Mouse (Mus musculus) 3134 (cell line): ENCODE measurements around the gene Fam129c.

Experiments used
- DNase-seq: peaks from one replicate; pipeline ENCODE4 v3.0.0-alpha.2; 2011; ENCODE audit warnings: low spot score; ENCODE audit not compliant: insufficient read length; ENCODE audit errors: extremely low read depth

Gene Fam129c

DNA sequence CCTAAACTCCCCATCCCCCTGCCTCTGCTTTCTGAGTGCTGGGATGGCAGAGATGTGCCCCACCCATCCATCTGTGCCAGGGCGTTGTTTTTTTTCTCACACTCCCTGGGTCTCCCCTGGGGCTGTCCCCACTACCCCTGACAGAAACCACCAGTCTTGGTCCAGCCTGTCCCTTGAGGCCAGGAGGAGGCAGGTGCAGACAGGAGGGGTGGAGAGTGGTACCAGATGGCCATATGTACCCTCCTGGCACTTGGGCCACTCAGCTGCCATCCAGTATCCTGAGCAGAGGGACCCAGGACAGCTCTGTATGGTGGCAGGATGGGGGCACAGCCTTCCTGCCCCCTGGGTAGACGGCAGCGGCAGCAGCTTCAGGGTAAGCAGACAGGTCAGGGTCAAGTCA is at the start of gene Fam129c:
Gene Fam129c (plus strand): TSS at position 198 of the 400 bp plus-strand sequence.
- DNase-seq: no peak

DNA sequence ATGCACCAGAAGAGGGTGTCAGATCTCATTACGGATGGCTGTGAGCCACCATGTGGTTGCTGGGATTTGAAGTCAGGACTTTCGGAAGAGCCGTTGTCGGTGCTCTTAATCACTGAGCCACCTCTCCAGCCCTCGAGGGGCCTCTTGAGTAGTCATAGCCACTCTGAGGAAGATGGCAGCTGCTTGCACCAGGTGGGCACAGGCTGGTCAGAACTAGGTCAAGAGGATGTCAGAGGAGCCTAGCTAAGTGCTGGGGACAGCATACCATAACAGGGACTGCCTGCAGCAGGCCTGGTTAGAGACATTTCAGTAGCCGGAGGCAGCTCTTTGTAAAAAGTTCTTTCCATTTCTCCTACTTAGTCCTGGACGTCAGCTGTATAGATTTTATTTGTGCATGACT is 46.7 kb upstream of the Fam129c start:
- DNase-seq: no peak

DNA sequence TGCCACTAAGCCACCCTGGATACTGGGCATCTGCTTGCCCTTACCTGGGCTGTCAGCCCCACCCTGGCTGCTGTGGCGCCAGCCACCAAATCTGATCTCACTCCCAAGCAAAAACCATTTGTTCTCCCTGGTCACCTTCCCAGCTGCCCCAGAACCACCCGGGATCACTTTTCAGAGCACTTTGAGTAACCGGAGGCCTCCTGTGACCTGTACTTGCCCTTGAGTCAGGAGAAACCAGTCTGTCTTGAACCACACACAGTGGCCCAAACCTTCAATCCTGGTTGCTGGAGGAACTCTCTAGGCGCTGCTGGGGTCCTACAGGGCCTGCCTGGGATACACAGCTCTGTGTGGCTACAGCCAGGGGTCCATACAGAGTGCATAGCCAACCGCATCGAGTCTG is 44.7 kb upstream of the Fam129c start:
- no peak for DNase-seq

DNA sequence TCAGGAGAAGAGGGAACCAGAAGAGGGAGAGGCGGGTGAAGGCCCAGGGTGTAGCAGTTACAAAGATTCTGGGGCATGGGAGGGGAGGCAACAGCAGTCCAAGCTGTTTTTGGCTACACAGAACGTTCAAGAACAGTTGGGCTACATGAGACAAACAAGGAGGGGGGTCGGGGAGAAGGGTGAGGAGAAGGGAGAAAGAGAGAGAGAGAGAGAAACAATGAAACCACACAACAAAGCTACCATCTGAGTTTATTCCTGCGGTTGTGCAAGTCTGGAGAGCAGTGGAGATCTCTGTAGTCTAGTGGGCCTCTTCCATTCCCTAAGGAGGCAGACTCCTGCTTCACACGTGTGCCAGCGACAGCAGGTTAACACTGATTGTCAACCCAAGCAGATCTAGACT is 43.4 kb upstream of the Fam129c start:
- DNase-seq: no peak

DNA sequence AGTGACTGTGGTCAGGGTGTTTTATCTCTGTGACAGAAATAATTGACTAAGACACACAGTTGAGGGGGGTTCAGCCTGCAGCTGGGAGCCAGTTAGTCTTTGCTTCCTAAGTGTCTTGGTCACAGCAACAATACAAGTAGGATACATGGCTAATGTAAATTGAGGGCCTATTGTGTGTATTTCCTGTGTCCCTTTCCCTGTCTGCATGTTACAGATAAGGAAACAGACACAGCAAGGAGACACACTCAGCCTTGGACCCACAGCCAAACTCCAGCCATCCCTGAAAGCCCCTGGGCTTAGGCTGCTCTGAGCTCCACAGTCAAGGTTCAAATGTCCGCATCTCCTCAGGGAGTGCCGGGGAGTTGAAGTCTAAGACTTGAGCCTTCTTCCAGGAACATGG is 42.8 kb upstream of the Fam129c start:
- DNase-seq: no peak

- DNase-seq: no peak
These were observed 39.1 kb upstream of the Fam129c start, which contains the start of gene Tmem221 for GRCm38 (mm10) chr8:71558071-71558957. Gene Tmem221, minus strand, starts transcription at chr8:71558871.

DNA sequence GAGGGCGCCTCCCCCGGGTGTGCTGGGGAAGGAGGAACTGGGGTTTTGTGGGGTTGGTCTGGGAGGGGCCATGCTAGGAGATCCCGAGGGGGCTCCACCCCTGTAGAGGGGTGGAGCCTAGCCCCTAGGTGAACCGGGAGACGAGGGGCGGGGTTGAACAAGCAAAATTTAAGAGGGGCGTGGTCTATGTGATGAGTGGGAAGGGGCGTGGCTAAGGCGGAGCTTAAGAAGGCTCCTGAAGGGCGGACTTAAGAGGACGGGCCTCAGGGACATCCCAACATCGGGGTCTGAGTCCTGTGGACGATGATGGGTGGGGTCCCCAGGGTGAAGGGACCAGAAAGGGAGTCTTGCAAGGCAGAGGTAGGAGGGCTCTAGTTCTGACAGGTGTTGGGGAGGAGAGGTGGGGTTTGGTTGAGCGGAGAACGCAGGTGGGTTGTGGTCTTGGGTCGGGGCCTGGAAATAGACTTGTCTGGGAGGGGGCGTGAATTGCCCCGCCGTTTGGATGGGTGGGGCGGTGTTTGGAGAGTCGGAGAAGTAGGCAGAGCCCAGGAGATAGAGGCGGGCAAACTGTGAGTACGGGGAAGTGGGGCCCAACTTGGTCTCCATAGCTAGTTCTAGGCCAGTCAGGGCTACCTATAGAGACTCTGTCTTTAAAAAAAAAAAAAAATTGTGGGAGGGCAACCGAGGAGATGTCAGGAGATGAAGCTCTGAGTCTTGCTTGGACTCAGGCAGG is 38.3 kb upstream of the Fam129c start:
- no peak for DNase-seq

- no peak for DNase-seq
These were observed 37.4 kb upstream of the Fam129c start for GRCm38 (mm10) chr8:71560071-71560470.

GRCm38 (mm10) chr8:71560765-71561164 is 36.7 kb upstream of the Fam129c start:
- no peak for DNase-seq

DNA sequence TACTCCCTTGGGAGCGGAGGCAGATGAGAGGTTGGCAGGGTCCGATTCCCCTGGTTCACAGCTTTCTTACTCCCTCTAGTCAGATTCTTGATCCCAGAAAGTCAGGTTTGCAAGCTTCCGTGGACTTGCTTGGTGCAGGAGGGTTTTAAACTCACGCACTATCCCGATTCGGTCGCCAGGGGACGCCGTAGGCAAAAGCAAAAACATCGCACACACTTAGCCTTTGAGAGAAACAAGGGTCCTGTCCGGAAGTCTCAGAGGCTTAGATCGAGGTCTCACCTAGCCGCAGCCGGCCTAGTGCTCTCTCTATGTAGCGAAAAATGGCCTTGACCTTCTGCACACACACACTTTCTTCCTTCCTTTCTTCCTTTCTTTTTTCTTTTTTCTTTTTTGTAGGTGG is 36.0 kb upstream of the Fam129c start:
- peak; percentile 70 for DNase-seq

GRCm38 (mm10) chr8:71562751-71563150 is 34.7 kb upstream of the Fam129c start:
- DNase-seq: peak; percentile 54

GRCm38 (mm10) chr8:71563992-71564391 is 33.5 kb upstream of the Fam129c start:
- no peak for DNase-seq

DNA sequence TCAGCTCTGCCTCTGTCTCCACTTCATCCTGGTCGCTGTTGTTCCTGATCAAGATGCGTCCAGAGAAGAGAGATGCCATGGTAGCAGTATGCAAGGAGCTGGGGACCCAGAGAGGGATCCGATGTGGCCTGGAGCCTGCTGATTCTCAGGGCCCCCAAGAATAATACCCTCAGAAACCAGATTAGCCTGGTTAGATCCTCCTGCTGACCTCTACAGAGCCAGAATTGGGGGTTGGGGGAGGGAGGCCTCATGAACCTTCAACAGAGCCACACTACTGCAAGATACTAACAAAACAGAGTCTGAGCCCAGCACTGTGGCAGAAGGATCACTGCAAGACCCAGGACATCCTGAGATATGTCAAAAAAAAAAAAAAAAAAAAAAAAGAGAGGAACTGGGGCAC is 30.9 kb upstream of the Fam129c start, which contains the start of gene Nxnl1:
Gene Nxnl1 (minus strand): TSS at position 101 of the 400 bp plus-strand sequence.
- DNase-seq: no peak

DNA sequence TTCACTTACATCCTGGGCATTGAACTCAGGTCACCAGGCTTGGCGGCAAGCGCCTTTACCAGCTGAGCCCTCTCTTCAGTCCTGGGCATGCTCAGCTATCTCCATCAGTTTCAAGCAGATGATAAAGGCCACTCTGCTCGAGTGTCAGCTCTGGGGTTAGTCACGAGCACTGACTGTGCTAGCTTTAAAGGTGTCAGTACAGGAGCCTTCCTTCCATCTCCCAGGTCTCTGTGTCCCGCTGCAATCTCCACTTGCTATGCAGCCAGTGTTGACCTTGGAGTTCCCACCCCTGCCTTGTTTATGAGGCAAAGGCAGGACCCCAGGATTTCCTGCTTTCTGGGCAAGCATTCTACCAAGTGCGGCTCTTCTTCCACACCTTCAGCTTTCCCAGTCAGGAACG is 29.9 kb upstream of the Fam129c start:
- DNase-seq: no peak

- DNase-seq: no peak
These were observed 29.0 kb upstream of the Fam129c start, which contains the start of gene Slc27a1 for GRCm38 (mm10) chr8:71568387-71568937. Gene Slc27a1, plus strand, starts transcription at chr8:71568882.

DNA sequence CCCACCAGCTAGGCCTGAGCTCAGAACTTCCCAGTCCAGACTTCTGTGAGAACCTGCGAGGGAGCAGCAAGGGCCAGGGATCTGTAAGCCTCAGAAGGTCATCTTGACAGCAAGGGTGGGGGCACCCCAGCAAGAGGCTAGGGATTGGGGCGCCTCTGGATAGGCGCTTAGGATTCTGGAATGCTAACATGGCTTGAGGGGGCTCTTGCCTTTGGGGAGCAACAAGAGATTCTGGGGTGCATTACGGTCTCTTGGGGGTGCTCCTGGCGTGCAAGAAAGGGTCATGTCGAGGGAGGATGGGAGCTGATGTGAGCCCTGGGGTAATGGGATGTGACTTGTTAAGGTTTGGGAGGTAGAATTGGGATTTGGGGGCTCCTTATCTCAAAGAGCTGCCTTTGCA is 28.5 kb upstream of the Fam129c start:
- no peak for DNase-seq

DNA sequence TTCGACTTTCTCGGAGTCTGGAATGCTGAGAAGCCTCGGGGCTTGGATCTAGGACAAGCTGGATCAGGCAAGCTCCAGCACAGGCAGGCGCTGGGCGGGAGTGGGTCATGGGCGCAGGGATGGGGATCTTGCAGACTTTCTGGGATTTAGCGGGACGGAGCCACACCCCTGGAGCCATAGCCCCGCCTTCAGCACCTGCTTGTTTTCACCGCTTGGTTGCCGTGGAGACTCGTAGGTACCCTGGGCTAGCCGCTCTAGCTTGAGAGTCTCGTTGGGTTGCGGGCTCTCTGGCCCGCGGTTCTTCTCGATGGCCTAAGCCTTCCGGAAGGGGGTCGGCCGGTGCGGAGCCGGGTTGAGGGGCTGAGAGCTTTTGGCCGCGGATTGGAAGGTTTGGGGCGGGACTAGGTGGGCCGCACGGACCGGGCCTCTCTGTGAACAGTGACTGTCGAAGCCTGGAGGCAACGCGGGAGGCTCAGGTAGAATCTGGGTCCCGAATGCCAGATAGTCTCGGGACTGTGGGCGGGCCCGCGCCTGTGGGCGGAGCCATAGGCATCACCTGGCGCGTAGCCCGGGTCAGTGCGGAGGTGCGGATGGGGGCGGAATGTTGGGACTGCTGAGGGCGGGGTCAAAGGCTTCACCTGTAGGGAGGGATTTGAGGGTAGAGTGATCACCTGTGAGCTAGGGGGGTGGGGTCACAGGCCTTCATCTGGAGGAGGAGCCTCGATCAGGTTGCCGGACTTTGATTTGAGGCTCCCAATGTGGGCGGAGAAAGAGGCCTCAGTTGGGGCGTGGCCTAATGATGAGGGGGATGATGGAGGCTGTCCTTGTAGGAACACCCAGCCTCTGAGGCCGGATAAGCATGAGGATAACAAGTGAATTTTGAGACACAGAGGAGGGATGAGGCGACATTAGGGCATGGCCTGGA is 27.8 kb upstream of the Fam129c start:
- no peak for DNase-seq

GRCm38 (mm10) chr8:71570291-71570954 is 27.0 kb upstream of the Fam129c start:
- DNase-seq: peak; percentile 86

GRCm38 (mm10) chr8:71572077-71572476 is 25.4 kb upstream of the Fam129c start:
- no peak for DNase-seq
